Mouse (Mus musculus) liver, postnatal 0 days (tissue): ENCODE measurements around the gene Kdm5a.

Source experiments
- CTCF ChIP-seq: sonication (generic); IDR thresholded peaks from 2 replicates; pipeline ENCODE4 v1.5.1; 2016; ENCODE audit warnings: antibody characterized with exemption, low read depth
- EP300 ChIP-seq: IDR thresholded peaks from 2 replicates; pipeline ENCODE4 v1.6.1; 2016; ENCODE audit warnings: antibody characterized with exemption, low read depth, mild to moderate bottlenecking

- no peak for TF ChIP-seq CTCF
- no peak for TF ChIP-seq EP300
Observed at GRCm38 (mm10) chr6:120465393-120465792, 101.5 kb downstream of the Kdm5a start.
